Mouse (Mus musculus): ENCODE measurements around the gene Wnt16.
"Not testable (repeated sequence)": the region's sequence is repeated elsewhere in the genome, so short reads cannot be mapped to it uniquely, and the experiment has no call there.

Wnt16 gene

DNA sequence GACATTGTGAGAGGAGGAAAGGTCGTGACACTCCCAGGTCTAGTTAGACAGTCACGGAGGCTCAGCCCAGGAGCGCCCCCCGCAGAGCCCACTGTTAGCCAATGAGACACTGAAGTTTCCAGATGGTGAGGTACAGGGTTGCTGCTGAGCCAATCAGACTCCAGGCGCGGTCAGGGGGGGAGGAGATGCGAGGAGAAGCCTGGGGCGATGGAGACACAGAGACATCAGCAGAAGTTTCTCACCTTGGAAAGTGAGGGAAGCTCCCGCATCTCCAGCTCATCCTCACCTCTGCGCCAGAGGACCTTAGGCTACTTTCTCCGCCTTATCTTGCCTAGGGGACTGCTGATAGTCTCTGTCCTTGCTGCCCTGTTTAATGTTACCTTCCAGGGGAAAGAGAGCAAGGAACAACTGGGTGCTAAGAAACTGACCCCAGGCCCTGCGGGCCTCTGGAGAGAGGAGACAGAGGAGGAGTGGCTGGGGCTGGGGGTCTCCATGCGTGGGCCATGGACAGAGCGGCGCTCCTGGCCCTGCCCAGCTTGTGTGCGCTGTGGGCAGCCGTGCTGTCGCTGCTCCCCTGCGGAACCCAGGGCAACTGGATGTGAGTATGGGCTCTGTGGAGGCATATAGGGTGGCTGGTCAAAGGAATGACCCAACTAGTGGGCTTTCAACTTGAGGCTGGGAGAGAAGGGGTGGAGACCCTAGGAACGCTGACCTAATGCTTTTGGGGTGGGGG is at the start of gene Wnt16:
Wnt16 (plus strand) TSS at position 224 of the 733 bp plus-strand sequence.
- DNase-seq, result peak; percentile 55

DNA sequence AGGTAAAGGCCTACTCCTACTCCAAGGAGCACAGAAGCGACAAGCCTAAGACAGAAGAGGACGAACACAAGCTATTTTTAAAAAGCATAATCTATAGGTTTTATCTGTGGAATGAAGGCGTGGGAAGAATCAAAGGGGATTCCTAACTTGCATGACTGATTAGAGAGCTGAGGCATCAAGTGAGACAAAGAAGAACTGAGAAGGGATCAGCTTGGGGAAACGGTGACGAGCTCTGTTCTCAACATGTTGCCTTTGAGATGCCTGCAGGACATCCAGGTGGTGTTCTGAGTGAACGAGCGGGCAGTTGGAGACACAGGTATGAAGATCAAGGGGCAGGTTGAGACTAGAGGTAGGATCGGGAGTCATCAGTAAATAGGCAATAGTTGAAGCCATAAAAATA is 44.7 kb upstream of the Wnt16 start:
- no peak for DNase-seq

DNA sequence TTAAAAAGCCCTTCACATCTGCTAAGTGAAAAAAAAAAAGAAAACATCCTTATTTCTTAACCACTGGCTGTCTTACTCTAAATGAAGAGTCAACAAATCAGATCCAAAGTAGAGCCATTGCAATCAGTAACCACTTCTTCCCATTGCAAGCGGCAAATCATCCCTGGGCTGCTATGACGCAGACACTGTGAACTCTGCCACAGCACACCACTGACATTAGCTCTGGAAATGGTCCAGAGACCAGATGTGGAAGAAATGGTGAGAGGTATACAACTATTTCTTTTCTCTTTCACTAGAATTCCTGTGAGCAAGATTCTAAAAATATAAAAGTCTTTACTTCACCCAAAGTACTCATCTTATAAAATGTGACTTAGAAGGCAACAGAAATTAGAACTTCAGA is 41.3 kb upstream of the Wnt16 start:
- DNase-seq, result no peak

DNA sequence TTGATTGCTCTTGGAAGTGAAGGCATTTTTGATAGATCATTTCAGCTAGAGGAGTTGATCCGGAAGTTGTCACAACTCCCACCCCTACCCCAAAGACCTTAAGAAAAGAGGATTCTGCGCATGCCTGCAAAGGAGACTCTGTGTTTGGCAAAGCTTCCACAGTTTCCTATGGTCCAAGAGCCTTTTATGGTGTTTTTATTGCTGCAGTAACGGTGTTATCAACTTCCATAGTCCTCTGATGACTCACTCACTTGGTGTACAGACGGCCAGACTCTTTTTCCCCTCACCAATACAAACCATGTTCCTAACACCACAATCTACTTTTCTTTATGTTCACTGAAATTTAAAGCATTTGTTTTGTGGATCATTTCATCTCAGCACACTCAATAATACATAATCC is 29.2 kb upstream of the Wnt16 start:
- DNase-seq, result no peak

DNA sequence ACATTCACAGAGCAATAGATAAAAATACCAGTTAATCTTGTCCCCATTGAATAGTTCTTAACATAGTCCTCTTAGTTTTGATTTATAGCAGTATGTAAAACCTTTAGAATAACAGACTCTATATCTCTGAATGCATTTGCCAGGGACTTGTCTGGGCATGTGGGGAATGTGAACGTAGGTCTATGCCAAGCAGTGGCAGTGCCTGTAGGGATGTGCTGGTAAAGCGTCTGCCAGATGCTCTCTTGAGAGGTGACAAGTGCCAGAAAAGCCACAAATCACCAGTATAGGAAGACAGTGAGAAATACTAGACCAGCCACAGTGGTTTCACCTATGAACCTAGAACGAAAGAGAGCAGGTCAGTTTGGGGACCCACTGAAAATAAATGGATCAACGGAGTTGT is 25.5 kb upstream of the Wnt16 start:
- DNase-seq, result no peak

DNA sequence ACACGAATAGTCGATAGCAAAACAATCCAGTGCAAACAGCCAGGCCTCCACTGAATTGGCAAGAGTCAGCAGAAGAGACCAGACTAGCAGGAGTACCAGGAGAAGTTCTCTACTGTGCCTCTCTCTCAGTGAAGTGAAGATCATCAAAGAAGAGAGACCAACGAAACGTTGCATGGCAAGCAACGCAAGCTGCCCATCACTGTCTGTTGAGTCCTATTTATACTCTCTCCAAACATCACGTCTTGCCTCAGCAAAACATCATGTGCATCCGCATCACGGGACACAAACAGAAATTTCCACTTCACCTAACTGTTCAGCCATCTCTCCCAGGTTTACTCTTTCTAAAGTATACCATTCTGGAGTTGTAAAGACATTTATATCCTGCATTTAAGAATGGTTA is 23.9 kb upstream of the Wnt16 start:
- not testable (repeated sequence) for DNase-seq

DNA sequence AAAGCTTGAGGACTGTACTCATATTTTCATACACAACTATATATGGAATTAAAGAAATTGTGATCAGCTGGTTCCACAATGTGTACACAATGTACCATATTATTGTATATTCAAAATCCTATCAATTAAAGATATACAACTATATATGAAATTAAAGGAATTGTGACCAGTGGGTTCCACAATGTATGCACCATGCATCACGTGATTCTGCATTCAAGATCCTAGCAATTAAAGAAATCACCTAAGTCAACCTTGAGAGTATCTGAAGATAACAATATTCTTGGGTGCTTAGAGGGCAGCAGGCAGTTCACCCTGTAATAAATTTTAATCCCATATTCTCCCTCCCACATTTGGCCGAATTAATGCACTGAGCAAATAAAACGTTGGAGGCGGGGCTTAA is 22.0 kb upstream of the Wnt16 start:
- DNase-seq, result no peak

DNA sequence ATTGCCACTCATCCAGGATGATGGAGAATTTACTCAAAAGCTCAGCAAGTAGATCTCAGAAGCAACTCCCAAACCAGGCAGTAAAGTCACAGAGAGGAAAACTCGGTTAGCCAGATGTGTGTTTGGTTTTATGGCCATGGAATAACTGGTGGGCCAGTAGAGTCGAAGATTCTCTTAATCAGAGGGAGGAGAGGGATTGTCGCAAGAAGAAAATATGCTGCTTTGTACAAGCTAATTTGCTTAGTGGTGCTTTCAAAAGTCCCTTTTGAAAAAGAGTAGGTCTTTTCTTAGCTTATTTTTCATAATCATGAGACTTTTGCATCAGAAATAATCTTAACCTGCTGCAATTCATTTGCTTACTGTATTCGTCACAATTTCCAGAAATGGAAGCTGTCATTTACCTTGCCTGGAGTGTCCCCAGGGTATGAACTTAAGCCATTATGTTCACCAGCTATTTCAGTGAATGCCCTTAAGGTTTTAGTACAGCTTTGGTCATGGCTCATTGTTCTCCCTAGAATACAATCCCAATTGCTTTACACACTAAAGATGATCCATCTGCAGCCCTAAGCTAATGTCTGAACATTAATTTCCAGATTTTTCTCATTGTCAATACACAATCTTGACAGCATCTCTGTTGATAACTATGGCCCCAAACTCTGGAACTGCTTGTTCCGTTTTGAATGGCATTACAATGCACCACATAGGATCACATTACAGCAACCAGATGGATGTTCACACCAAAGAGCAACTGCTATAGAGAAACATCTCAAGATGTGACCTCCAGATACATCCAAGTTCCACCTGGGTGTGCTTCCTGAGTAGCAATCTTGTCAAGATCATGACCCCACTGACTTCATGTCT is 20.0 kb upstream of the Wnt16 start:
- DNase-seq, result no peak

DNA sequence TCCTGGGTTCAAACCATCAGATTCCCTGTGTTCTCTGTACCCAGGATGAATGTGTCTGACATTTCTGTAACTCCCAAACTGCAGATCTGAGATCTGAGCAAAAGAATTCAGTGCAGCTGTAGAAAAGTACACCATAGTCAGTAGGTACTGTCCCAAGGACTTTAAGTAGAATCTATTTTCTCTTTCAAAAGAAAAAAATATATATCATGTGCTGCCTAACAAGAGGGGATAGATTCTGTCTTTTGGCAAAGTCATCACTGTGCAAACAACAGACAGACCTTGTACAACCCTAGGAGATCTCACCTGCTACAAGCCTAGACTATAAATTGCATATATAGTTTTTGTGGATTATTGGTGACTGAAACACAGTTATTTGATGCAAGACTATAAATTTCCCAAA is 19.4 kb upstream of the Wnt16 start:
- no peak for DNase-seq

DNA sequence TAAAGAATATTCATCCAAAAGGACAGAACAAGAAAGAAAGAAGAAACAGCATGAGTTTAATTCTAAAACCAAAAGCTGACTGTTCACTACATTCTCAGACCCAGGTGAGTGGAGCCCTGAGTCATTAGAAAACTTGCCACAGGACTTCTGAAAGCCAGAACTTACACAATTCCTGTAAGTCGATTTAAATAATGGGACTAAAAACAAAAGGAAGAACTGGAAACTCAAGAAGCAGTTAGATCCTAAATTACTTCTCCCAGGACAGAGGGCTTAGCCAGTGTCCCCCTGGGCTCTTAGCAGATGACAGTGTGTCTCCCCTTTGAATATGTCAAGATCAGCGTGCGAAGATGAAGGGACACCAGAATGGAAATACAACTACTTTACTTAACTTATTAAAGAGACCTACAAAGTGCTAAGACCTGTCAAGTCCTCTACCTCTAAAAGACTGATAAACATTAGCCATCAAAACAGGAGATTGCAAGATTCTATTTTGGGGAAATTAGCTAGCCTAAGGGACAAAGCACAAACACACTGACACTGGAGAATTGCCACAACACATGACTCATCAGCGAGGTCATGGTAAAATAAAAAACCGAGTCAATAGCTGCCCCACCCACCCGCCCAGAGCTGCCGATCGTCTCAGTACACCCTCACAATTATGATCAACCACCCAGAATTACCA is 18.0 kb upstream of the Wnt16 start:
- DNase-seq, result no peak

DNA sequence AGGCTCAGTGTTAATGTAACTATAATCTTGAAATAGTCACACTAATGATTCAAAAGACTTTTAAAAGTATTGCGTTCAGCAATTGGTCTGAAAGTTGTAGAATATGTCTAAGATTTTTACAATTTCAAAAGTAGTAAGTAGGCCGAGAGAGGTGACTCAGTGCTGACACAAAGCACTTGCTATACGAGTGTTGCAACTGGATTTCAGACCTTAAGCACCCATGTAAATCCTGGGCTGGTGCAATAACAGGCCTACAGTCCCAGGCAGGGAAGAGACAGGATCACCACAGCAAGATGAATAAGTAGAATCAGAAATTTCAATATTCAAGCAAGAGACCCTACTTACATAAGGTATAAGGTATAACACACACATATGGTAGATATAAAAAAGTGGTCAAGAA is 10.1 kb upstream of the Wnt16 start:
- no peak for DNase-seq

DNA sequence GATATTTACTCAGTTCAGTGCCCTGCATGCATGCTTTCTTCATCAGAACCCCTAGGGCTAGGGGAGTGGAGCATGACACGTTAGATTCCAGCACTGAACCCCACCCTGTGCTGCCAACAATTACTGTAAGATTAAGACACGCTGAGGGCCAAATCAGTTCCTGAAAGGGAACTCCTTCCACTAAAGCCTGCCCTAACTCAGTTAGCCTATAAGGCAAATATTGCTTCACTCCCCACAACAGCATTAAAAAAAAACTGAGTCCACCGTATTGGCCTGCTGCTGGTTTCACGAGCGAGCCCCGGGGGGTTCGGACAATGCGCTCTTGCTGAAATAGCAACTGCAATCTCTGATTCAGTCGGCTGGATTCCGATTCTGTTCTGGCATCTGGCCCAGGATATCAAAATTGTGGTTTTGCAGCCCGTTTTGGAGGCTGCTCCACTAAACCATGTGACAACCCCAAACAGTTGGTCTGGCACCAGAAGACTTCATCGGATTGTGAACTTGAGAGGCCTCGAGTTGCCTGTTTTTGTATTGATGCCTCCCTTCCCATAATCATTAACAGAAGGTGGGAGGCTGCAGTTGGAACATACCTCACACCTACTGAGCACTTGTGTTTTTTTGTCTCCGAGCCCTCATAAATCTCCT is 7.7 kb upstream of the Wnt16 start:
- DNase-seq, result no peak

DNA sequence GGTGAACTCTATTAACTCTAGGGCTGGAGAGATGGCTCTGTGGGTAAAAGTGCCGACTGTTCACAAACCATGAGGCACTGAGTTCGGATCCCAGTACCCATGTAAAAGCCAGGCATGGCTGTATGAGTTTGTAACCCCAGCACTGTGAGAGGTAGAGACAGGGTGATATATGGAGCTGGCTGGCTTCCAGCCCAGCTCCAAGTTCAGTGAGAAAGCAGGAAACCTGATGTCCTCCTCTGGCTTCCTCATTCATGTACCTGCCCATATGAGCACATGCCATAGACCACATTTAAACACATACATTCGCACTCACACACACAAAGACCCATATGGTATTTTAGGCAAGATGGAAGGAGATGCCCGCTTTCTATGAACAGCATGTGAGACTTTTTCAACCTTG is 5.6 kb upstream of the Wnt16 start:
- DNase-seq, result no peak

DNA sequence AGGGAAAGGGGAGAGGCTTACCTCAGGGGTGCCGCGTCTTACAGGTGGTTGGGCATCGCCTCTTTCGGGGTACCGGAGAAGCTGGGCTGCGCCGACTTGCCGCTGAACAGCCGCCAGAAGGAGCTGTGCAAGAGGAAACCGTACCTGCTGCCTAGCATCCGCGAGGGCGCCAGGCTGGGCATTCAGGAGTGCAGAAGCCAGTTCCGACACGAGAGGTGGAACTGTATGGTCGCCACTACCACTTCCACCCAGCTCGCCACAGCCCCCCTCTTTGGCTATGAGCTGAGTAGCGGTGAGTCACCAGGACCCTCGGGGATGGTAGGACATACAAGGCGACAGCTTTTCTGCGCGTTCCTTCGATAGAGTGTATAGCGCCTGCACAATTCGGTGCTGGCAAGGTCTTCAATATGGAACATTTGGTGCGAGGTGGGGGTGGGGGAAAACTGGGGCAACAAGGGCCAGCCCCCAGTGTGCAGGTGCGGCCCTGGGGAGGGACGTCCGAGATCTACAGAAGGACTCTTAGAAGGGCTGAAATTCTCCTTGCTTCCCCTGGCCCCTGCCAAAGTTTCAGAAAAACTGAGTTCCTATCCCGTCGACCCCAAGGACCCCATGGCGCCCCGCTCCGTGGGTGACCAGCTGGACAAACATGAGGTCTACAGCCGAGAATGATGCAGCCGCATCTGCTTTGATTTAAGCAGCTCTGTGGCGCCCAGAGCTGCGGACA is 872 bp downstream of the Wnt16 start:
- peak; percentile 55 for DNase-seq

DNA sequence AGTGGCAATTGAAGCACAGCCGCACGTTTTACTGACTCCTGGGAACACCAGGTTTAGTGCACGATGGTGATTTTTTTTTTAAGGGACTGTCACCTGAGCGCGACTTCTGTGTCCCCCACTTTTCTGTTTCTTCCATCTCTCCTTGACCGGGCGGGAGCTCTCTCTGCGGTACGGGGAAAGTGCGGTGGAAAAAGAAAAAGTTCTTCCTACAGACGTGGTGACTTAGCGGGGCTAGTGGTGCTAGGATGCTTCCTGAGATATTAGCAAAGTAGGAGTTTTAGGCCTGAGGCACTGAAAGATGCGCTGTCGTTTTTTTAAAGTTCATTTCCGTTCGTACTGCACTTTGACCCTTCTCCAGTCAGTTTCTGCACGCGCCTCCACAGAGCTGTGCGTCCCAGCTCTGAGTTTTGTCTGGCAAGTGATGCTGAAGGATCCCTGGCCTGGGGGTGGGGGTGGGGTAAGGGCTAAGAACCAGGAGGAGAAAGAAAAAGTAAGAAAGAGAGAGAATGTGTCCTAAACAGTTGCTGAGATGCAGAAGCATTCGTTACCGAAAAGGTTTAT is 1.5 kb downstream of the Wnt16 start:
- peak; percentile 41 for DNase-seq

DNA sequence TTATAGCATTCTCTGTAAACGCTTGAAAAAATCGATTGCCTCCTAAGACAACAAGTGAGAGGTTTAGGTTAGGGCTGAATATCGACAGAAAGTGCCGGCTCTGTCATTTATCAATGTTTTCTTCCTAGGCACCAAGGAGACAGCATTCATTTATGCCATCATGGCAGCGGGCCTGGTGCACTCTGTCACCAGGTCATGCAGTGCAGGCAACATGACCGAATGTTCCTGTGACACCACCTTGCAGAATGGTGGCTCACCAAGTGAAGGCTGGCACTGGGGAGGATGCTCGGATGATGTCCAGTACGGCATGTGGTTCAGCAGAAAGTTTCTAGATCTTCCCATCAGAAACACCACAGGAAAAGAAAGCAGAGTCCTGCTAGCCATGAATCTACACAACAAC is 2.8 kb downstream of the Wnt16 start:
- DNase-seq, result no peak

DNA sequence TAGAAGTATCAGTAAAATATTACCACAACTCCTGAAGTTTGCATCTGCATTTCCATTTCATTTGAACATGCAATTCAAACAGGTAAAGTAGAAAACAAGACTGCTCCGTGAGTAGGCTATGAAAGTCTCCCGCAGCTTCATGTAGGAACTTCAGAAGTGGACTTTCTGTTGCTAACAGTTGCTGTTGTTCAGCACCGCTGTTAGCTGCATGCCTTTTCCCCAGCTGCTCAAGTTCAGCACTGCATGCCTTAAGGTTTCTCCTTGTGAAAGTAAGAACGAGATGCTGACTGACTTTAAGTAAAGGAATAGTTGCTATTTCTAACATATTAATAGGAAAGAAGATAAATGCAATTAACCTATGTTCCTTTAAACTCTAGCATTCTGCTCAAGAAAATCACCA is 4.0 kb downstream of the Wnt16 start:
- no peak for DNase-seq

DNA sequence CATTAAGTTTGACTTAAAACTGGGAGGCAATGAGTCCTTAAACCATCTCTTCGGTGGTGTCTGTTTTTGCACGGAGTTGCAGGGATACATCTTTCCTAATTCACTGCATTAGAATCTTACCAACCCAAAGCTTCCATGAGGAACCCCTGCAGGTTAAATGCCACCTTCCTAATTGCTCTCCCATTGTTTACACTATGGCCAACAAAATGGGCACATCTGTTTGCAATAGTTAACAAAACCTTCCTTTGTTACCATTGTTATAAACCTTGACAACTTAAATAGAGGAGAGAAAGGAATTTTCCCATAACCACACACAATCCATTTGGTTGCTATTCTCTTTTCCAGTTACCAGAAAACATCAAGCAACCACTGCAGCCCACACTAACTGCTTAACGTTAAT is 5.9 kb downstream of the Wnt16 start:
- no peak for DNase-seq

DNA sequence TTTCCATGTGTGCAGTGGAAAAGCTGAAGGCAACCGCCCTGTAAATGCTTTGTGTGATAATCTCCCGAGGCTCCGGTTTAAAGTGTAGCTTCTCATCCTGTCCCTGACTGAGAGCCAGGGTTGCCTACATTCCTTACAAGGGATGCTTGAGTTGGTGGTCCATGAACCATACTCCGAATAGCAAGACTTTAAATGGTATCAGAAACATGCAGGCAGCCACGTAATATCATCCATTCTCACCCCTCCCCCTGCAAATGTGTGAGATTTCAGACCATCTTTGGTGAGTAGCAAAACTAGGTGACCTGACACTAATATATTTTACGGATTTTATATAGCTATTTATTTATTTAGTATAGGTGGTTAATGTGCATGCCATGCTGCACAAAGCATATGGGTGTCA is 9.0 kb downstream of the Wnt16 start:
- no peak for DNase-seq

DNA sequence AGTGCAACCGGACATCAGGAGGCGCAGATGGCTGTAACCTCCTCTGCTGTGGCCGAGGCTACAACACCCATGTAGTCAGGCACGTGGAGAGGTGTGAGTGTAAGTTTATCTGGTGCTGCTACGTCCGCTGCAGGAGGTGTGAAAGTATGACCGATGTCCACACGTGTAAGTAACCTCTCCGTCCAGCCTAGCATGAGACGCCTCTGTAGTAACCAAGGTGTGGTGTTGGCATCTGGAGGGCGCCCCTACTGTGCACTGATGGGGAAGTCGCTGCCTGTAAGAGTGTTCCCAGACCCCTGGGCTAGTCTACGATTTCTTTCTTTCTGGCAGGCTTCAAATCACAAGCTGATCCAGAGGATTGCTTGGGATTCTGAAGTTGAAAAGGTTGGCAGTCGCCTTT is 10.0 kb downstream of the Wnt16 start:
- DNase-seq, result no peak

DNA sequence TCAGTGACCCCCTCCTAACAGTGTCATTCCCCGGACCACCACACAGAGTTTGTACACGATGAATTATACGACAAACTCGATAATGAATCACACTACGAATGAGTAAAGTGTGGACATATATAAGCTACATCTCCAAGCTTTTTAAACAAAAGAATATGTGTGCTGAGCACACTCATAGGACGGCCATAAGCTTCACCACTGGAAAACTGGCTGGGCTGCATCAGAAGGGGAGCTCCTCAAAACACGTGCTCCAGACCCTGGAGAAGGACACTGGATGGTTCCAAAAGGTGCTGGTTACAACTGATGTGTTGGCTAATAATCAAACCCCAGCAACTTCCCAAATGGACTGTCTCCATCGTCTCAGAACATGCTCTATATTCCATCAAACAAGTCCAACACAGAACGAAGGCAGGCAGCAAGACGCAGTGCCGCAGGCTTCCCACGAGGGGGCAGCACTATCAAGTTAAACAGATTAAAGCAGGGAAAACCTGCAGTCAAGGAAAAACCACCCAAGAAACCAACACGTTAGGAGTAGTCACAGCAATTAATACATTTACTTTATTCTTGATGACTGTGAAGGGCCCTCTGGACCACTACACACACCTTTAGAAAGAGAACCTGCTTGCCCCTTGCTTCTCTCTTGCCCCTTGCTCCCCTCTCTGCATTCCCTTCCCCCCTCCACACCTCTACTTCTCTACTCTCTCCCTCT is 37.5 kb downstream of the Wnt16 start:
- peak; percentile 76 for DNase-seq

DNA sequence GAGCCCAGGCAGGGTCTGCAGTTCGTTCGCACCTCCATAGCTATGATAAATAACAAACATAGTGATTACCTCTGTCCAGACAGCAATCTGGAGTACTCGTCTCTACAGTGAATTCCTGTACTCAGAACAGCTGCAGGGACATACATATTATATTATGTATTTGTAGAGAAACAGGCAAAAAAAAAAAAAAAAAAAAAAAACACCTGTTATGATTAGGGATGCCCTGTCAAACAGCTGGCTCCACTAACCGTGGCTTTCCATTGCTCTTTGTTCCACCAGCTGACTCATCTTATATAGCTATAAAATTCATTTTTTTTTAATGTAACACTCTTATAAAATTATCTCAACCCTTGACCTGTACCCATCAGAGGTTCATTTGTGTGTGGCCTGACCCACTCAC is 38.3 kb downstream of the Wnt16 start:
- DNase-seq, result no peak
